Mouse (Mus musculus) brain, embryonic 14.5 days (tissue): Measurements from ENCODE around the gene Gm2a.

Experiments used
- CTCF ChIP-seq: fragments of 200-500 bp; IDR thresholded peaks from 2 replicates; pipeline ENCODE4 v1.5.1; 2012; ENCODE audit warnings: inconsistent platforms, mild to moderate bottlenecking, moderate library complexity, borderline replicate concordance; ENCODE audit not compliant: insufficient read depth, insufficient read length; ENCODE audit errors: extremely low read depth
- POLR2A ChIP-seq: fragments of 200-500 bp; IDR thresholded peaks from 2 replicates; pipeline ENCODE4 v1.6.1; 2012; ENCODE audit warnings: mild to moderate bottlenecking, inconsistent platforms, borderline replicate concordance; ENCODE audit not compliant: poor library complexity, insufficient read depth, insufficient read length, severe bottlenecking; ENCODE audit errors: extremely low read depth

DNA sequence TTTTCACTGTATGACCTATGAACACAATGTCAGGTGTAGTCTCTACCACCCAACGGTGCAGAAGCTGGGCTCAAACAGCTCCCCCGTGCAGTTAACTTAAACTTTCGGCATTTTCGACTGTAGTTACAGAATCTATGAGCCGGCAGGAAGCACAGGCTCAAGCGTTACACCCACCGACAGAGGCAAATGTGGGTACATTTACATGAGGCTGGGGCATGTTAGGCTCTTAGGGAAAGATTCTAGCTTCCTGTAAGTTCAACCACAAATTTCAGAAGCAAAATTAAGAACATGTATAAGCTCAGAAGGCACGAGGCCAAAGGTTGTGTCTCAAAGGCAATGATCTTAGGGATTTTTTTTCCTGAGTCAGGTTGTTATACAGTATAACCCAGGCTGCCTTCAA lies 25.4 kb upstream of the Gm2a start:
- no peak for TF ChIP-seq CTCF
- no peak for TF ChIP-seq POLR2A
